Mouse (Mus musculus) natural killer cell, adult 2 months (primary cell): ENCODE results near the gene Arhgef2.
A peak's percentile ranks its signal among the peaks of the same experiment; 100 is the strongest.
"Not testable (repeated sequence)": the region's sequence is repeated elsewhere in the genome, so short reads cannot be mapped to it uniquely, and the experiment has no call there.

Source experiments
- DNase-seq, 2 experiments: peaks; one replicate each; pipeline ENCODE4 v3.0.0; 2022; ENCODE audit warnings: low spot score in 2 of 2

Gene Arhgef2

DNA sequence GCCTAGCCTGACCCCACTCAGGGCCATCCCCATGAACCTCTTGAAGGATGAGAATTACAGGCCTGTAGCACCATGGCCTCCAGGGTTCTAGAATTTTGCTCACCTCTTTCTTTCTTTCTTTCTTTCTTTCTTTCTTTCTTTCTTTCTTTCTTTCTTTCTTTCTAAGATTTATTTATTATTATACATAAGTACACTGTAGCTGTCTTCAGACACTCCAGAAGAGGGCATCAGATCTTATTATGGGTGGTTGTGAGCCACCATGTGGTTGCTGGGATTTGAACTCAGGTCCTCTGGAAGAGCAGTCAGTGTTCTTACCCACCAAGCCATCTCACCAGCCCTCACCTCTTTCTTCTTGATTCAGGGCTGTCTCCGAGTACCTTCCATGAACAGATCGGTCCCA lies at the start of gene Arhgef2:
Gene Arhgef2, plus strand, starts transcription at position 301 of the 400 bp plus-strand sequence.
- DNase-seq: not testable (repeated sequence)

DNA sequence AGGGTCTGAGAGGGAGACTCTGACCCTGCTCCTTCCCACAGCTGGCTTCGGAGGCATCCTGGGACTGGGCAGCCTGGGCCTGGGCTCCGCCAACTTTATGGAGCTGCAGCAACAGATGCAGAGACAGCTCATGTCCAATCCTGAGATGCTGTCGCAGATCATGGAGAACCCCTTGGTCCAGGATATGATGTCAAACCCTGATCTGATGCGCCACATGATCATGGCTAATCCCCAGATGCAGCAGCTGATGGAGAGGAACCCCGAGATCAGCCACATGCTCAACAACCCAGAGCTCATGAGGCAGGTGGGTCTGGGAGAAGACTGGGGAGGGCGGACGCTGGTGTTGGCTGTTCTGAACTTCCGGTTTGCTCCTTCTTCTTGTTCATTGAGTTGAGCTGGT lies 49.1 kb upstream of the Arhgef2 start:
- DNase-seq: no peak

DNA sequence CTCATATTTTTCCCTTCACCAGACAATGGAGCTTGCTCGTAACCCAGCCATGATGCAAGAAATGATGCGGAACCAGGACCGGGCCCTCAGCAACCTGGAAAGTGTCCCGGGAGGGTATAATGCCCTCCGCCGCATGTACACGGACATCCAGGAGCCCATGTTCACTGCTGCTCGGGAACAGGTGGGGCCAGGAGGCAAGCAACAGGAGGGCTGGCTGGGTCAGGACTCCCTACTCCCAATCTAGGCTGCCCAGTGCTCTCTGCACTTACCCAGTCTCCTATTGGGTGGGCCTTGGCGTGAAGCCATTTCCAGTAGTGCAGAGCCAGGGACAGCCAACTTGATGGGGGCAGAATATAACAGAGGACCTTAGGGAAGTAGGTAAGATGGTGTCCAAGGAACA lies 46.2 kb upstream of the Arhgef2 start:
- DNase-seq: no peak

DNA sequence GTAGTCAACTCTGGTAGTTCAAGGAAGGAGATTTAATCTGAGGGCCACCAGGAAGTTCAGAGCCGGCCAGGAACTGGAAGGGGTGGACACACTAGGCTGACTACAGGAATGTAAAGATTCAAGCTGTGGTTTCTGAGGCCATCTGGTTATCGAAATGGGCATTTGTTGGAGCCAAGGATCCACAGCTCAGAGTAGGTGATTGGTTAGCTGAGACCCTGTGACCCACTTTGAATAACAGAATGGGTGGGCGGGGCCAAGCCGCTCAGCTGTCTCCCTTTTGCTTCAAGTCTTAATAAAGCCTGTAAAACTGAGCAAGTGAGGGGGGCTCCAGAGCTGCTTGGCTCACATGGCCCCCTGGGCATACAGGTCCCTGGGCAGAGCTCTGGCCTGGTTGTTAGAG lies 43.8 kb upstream of the Arhgef2 start:
- DNase-seq: no peak

DNA sequence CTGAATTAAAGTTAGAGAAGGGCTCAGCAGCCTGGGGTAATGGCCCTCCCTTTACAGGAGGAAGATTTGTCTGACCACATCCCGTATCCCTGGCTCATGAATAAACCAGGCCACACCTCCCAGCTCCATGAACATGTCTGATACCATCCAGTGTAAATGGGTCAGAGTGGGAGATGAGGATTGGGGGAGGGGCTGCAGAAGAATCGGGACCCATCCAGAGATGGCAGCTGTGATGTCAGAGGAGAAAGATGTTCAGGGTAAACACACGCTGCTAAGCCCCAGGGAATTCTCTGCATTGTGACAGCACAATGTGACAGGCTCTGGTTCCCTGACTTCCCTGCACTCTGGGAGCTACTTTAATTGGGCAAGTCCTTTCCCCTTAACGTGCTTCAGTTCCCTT lies 42.3 kb upstream of the Arhgef2 start:
- DNase-seq: no peak

DNA sequence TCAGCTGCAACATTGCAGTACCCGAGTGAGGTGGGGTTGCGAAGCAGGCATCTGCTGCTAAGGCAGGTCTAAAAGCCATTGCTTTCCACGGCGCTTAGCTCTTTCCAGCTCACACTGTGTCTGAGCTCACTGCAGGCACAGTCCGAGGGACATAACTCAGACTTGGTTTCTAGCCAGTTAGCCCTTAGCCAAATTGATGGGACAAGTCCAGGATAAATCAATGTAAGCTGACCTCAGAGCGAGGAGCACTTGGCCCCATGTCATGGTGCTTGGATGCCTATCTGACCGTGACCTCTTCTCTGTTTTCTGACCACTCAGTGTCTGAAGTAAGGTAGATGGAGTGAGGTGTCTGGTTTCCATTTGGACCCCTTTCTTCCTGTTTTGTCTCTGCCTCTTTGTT lies 41.8 kb upstream of the Arhgef2 start:
- DNase-seq: no peak

DNA sequence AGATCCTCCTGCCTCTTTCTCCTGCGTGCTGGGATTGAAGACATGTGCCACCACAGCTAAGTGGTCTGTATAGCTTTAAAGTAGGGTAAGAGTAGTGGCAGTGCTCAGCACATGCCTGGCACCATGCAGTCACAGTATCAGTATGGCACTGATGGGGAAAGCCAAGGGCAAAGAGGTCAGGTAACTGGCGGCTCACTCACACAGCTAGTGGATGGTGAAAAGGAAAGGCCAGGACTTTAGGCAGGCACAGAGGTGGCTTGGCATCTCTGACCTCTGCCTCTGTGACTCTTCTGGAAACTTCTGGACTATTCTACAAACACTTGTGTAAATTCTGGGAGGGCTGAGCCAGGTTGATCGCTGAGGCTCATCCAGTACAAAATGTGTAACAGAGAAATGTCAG lies 39.6 kb upstream of the Arhgef2 start:
- DNase-seq: no peak

DNA sequence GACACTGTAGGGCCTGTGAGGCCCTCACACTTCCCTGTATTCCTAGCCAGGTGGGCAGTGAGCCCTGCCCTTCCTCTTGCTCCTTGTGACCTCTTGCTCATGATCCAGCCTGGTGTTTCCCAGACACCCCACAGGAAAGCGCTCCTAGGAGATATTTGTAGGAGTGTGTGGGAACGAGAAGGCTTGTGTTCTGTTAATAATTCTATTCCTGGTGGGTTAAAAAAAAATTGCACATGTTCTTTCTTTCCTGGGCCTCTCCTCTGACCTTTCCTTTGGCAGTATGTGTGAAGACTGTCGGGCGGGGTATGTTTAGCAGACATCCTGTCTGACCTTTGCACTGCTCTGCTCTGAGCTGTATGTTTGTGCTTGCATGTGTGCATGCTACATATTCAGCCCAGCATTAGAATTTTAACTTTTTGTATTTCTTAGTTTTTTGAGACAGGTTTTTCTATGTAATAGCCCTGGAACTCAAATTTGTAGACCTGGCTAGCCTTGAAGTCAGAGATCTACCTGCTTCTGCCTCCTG lies 39.2 kb upstream of the Arhgef2 start:
- DNase-seq: no peak

DNA sequence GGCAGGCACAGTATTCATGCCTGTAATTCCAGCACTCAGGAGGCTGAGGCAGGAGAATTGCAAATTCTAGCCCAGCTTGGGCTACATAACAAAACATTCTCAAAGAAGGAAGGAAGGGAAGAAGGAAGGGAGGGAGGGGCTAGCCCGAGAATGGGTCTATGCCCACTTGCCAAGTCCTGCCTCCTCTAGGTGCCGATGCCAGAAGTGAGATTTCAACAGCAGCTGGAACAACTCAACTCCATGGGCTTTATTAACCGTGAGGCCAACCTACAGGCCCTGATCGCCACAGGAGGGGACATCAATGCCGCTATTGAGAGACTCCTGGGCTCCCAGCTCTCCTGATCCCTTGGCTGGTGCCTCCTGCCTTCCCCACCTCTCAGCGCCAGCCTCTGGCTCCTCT lies 37.9 kb upstream of the Arhgef2 start:
- DNase-seq: no peak

DNA sequence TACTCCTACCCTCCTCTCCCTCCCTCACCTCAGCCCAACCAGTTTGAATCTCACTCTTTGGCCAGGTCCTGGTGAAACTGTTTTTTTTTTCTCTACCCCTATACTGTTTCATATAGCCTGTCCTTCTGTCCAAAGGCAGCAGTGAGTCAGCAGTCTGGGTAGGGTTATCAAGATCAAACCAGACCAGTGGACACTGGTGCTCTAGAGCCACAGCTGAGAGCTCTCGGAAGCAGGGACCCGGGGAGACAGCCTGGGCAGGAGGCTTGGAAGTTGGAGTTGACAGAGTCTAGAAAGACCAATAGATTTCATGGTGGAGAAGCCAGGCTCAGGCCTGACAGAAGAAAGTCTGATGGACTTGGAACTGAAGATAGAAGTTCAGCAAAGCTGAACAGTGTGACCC lies 37.2 kb upstream of the Arhgef2 start:
- DNase-seq: no peak

DNA sequence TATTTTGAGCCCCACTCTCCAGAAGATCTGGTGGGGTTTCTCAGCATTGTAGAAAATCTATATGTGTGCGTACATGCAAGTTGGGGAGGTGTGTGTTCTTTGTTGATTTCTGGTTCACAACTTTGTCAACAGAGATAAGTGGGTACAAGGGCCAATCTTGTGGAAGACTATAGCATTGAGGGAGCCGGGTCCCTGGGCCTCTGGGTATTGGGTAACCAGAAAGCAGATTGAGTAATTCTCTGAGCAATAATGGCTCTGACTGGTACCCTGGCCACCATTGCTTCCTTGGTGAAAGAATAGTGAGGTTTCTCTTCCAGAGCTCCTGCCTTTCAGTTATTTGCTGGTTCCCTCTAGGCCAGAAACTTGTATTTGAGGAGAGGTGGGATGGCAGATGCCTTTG lies 36.7 kb upstream of the Arhgef2 start:
- DNase-seq: no peak

DNA sequence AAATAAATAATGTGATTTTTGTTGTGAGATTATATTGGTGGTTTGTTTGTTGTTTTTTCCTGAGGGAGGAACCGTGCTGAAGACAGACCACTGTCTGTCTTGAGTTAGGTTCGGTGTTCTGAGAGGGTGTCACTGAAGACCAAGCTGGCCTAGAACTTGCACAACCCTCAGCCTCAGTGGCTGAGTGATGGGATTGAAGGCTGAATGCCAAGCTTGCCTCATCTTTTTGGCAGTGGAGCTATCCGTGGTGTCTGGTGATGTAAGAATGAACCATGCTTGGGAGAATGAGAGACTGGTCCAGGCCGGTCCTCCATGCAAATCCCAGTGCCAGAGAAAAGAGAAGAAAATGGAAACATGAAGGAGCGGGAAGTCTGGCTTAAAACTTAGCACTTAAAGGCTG lies 36.1 kb upstream of the Arhgef2 start:
- DNase-seq: no peak

DNA sequence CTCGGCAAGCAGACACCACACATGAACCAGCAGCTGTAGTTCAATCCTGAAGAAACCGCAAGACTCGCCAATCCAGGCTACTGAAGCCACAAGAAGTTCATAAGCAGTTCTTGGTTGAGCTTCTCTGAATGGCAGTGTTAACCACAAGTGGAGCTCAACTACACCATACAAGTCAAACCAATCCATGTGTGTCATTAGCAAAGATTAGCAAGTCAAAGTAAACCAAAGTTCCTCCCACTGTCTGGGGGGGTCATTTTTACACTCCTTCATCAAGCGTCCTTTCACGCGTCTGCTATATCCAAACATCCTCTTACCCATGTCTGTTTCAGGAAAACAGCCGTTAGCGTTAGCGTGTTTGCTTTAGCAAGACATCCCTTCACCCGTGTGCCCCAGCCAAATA lies 35.4 kb upstream of the Arhgef2 start:
- no peak for DNase-seq

DNA sequence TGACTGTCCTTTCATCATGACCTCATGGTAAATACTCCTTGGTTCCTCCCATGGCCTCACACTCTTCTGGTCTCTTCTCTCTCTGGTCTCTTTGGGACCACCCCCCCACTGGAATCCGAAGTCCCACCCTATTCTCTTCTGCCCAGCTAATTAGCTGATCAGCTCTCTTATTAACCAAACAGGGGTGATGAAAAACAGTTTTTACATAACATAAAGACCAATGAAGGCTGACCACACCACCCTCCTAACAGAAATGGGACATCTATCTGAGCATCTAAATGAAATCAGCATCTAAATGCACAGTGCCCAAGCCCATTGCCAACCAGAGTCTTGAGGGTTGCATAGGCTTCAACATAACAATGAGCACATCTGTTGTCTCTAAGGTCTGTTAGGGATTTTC lies 33.9 kb upstream of the Arhgef2 start:
- no peak for DNase-seq

DNA sequence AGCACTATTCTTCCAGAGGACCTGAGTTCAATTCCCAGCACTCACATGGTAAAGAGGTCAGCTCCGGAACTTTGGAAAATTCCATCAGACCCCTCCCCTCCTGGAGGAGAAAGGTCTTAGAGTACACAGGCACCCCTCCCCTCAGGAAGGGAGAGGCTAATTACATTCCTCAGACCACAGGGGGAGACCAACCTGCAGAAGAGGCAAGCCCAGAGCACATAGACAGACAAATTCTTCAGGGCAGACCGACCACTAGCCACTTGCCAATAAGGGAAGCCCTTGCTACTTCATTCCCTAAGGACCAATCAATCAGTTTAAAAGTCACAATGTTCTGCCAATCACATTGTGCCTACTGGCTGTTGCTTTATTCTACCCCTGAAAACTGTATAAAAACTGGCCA lies 32.9 kb upstream of the Arhgef2 start:
- no peak for DNase-seq

DNA sequence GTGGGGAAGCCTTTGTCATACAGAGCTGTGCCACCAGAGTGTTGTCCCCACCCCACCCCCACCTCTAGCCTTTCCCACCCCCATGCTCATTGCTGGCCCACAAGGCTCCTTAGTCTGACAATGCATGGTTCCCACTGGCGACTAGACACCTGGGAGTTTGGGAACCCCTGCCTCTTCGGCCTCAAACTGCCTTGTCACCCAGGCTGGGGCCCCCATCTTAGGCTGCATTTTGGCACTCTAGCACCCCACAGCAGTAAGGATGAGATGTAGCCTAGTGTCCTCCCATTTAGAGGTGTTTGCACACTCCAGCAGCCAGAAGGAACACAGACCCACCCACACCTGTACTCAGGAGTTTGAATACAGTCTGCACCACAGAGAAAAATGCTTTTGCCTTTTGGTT lies 32.0 kb upstream of the Arhgef2 start:
- no peak for DNase-seq

DNA sequence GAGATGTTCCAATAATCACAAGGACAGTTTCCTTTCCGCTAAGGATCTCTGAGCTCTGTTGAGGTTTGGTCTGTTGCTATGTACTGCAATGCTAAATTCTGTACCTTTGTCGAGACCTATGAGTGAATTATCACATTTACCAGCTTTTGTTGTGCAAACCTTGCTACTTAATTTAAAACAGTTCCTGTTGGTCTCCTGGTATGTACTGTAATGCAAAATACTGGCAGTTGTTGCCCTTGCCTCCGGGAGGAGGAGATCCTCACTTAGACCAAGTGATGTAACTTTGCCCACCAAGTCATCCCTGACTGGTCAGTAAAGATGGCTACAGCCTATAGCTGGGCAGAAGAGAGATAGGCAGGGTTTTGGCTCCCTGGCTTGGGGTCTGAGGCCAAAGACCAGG lies 30.2 kb upstream of the Arhgef2 start, which contains the start of gene Ssr2:
Gene Ssr2, plus strand, starts transcription at position 337 of the 400 bp plus-strand sequence.
- no peak for DNase-seq

DNA sequence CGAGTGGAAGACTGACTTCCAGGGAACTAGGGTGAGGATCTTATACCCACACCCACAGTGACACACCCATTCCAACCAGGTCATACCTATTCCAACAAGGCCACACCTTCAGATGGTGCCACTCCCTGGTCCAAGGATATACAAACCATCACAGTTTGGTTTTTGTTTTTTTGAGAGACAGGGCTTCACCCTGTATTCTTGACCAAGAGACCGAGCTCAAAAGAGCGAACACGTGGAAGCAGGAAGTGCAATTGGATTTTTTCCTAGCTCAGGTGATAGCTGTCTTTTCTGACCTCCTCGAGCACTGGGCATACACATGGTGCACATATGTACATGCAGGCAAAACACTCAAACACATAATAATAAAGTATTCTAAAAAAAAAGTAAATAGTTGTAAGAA lies 27.9 kb upstream of the Arhgef2 start:
- not testable (repeated sequence) for DNase-seq

DNA sequence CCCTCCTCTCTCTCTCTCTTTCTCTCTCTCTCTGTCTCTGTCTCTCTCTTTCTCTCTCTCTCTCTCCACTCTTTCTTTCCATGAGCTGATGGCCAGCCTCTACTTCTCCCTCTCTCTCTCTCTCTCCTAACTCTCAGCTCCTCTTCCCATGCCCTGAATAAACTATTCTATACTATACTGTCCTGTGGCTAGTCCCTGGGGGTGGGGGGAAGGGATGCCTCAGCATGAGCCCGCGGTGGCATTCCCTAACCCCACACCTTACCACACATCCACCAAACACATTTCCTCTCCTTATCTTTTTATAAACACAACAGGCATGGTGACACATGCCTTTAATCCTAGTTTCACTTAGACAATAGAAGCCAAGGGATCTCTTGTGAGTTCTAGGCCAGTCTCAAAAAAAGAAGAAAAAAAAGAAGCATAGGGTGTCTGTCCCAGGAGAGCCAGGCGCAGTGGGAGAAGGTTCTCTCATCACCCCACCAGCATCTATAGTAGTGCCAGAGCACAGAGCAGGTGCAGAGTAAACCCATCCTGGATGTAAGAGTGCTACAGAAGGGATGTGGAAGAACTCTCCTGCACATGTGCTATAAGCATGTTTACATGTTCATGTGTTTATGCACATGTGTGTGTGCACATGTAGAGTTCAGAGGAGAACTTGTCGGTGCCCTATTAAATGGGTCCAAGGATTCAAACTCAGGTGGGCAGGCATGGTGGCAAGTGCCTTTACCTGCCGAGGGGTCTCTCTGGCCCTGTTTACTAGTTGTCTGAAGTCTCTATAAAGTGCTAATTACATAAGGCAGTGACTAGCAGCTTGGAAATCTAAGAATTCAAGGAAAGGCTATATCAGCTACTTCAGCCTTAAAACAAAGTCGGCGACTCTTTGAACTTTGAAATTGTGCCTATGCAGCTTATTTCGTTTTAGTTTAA lies 27.0 kb upstream of the Arhgef2 start:
- DNase-seq: no peak

DNA sequence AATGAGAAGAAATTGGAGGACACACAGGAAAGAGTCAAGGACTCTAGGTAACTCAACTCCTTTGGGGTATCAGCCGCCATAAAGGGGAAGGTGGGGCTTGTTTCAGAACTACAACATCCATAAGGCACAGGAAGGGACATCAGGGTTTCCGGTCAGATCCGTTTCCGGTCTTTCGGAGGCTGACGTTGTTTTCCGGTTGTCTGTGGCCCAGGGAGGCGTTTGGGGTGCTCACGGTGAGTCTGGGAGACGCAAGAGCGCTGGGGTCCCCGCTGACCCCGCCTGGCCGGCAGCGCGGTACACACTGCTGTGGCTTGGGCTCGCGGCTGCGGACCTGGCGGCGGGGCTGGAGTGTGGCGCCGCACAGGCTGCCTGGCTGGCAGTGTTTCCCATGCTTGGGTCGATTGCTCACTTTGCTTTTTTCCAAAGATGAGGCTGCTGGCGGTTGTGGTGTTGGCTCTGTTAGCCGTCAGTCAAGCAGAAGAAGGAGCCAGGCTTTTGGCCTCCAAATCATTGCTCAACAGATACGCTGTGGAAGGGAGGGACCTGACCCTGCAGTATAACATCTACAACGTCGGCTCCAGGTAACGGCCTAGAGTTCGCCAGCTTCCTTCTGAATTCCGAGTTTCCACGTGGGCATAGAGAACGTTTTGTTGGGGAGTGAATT lies 26.2 kb upstream of the Arhgef2 start:
- peak; percentile 73 to 74 for DNase-seq

DNA sequence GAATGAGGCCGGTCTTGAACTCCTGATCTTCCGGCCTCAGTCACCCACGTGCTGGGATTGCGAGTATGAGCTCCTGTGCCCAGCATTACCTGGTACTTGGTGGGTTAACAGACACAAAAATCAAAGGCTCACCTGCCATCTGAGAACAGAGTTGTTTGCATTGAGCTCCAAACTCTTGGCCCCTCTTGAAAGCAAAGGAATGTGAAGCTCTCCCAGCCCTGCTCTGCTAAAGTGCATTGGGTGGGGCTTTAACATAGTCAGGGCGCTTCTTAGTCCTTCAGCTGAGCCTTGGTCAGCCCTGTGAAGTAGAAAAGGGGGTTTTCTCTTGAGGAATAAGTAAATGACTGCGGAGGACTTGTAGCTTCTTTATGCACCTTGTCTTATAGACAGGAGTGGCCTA lies 20.0 kb upstream of the Arhgef2 start:
- no peak for DNase-seq

DNA sequence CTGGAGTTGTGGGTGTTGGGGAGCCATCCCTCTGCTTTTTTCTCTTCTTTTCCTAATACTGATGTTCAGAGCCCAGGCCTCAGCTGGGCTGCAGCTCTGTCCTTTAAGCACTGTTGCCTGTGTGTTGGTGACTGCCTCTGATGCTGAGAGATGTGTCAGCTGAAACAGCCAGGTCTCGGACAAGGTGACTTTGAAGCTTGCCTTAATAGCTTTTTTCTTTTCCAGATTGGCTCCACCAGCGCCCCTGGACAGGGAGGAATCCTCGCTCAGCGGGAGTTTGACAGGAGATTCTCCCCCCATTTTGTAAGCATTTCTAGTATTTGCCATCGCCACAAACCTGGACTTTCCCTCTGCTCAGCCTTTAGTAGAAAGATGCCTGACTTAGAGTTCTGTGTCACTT lies 19.1 kb upstream of the Arhgef2 start:
- no peak for DNase-seq

DNA sequence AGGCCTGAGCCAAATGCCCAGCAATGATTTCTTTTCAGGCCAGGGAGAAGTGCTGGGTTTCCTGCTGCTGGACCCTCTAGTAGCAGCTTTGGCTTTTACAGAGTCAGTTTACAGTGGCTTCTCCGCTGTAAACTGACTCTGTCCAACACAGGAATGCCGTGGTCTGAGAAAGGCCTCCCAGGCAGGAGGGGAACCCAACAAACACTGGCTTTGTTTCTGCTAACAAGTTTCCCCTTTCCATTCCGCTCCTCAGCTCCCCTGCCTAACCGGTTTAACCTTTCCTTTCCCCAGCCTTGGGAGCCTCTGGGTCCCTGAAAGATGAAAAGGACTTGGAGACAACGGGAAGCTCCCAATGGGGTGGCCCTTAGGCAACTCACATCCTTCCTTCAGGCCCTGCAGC lies 15.5 kb upstream of the Arhgef2 start:
- no peak for DNase-seq
